Mouse (Mus musculus) lung, adult 2 months (tissue): ENCODE measurements around the gene Trim27.

Experiments used
- CTCF ChIP-seq: fragments of 200-500 bp; IDR thresholded peaks from 2 replicates; pipeline ENCODE4 v1.5.1; 2011; ENCODE audit warnings: mild to moderate bottlenecking, low read length, control low read depth; ENCODE audit not compliant: insufficient read depth
- POLR2A ChIP-seq: fragments of 200-500 bp; IDR thresholded peaks from 2 replicates; pipeline ENCODE4 v1.6.1; 2011; ENCODE audit warnings: low read depth, mild to moderate bottlenecking, control low read depth, low read length, borderline replicate concordance; ENCODE audit errors: extremely low read depth

- TF ChIP-seq POLR2A = no peak
- no peak for TF ChIP-seq CTCF
Measured at GRCm38 (mm10) chr13:21225206-21225605, 46.0 kb downstream of the Trim27 start.
